Mouse (Mus musculus) hindbrain, embryonic 15.5 days (tissue): ENCODE results near the gene Gm28048. TPM values are rescaled to one million over a fixed set of nuclear protein-coding genes. Genes with fewer than 3 reads are reported as not detected.
A peak's percentile ranks its signal among the peaks of the same experiment; 100 is the strongest.

ENCODE experiments used
- ATAC-seq: fragments of 200-750 bp; cut with Nextera tagmentation; 2 replicates; pipeline ENCODE4 v1.8.0; 2017; ENCODE audit warnings: low read depth, moderate number of reproducible peaks, moderate TSS enrichment; ENCODE audit not compliant: low FRiP score
- H3K27ac ChIP-seq: fragments of 300-500 bp; sonication (generic); replicated peaks from 2 replicates; pipeline ENCODE4 v1.5.1; 2015; ENCODE audit warnings: mild to moderate bottlenecking, inconsistent platforms
- H3K27me3 ChIP-seq: fragments of 300-500 bp; sonication (generic); 2 replicates; pipeline ENCODE4 v1.6.1; 2015; ENCODE audit warnings: control low read depth, inconsistent platforms
- H3K36me3 ChIP-seq: fragments of 300-500 bp; sonication (generic); 2 replicates; pipeline ENCODE4 v1.6.1; 2015; ENCODE audit warnings: control low read depth, inconsistent platforms
- H3K4me1 ChIP-seq: fragments of 300-500 bp; sonication (generic); replicated peaks from 2 replicates; pipeline ENCODE4 v1.6.1; 2015; ENCODE audit warnings: control low read depth, inconsistent platforms
- H3K4me2 ChIP-seq: fragments of 300-500 bp; sonication (generic); 2 replicates; pipeline ENCODE4 v1.6.1; 2015; ENCODE audit warnings: moderate library complexity, mild to moderate bottlenecking, inconsistent platforms
- H3K4me3 ChIP-seq: fragments of 300-500 bp; sonication (generic); 2 replicates; pipeline ENCODE4 v1.5.1; 2015; ENCODE audit warnings: mild to moderate bottlenecking, inconsistent platforms
- H3K9ac ChIP-seq: fragments of 300-500 bp; sonication (generic); 2 replicates; pipeline ENCODE4 v1.6.1; 2015; ENCODE audit warnings: inconsistent platforms
- H3K9me3 ChIP-seq: fragments of 300-500 bp; sonication (generic); 2 replicates; pipeline ENCODE4 v1.6.1; 2016; ENCODE audit warnings: control low read depth, inconsistent platforms
- WGBS: fragments of 180-500 bp; shearing (Covaris S2); methylation state at CpG from one replicate; pipeline ENCODE4 v1.1.7; 2015; 5-methylcytosine and 5-hydroxymethylcytosine counted together
- polyA plus RNA-seq: library from polyadenylated mRNA; unstranded; fragments of >200 nt; fragmentation: Nextera tagmentation; extraction: Ambion mirVana; gene quantifications from 2 replicates; pipeline ENCODE4 v1.2.1, GENCODE M21; 2015

The Gm28048 gene
- polyA plus RNA-seq, 1 experiment from 2014 or later: 3.9 TPM

DNA sequence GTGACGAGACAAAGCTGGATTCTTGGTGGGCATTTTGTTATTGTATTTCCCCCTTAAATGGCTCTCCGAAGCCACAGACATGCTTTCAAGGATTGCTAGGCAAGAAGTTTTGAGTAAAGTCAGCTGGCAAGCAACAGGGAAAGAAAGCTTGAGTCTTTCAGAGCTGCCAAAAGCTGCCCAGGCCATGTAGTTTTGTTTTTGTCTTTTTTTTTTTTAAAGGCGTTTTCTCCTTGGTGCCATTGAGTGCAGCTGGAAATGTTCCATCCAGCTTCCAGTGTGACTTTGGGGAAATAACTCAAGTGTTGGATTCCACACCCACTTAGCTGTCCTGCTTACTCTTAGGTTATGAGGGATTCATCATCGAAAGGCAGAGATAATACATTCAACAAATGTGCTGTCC is 120.6 kb downstream of the Gm28048 start:
- no peak for ATAC-seq

DNA sequence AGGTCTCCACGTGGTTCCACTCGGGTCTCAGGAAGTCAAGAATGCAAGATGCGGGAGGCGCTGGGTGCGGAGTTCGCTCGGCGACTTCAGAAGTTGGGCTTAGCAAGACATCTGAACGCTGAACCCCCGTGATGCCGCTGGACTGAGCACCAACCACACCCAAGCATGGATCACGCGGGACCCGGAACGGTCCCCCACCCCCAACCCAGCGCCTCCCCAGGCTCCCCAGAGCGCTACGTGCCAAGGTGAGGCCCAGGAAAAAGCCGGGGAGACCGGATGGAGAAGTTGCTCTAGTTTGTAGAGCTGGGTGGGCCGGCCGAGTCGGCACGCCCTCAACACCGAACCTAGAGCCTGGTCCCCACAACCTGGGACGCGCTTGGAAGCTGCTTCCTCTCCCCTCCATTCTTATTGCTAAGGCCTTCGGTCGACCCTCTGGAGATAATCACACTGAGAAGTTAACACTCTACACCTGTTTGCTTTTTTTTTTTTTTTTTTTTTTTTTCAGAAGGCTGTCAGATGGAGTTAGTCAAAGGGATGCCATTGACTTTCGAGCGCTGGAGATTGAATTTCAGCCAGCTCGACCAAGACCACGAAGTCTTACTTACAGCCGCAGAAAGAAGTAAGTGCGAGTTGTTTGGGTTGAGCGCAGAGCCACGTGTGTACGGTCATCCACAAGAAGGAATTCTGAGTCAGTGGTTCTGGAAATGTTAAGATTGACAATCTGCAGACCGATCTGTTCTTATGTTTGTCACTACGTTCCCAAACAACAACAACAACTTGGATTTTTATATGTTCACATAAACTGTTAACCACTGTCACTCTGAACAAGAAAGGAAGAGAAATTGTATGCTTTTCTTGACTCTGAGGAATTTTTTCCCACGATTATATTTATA is 121.3 kb downstream of the Gm28048 start, which contains the start of gene B3gnt2:
Gene B3gnt2, minus strand, starts transcription at position 627 of the 893 bp plus-strand sequence.
- peak within 1 kb of the TSS; percentile 34; the same call in 1 of the 2 replicates for H3K27ac ChIP-seq
- peak; percentile 29; the same call in 1 of the 2 replicates for ATAC-seq
- peak within 1 kb of the TSS; percentile 100 for H3K4me2 ChIP-seq
- H3K4me1 ChIP-seq: peaks cover 25% of the 10 kb centered on the region
- H3K36me3 ChIP-seq: no peaks in the 10 kb centered on the region
- H3K27me3 ChIP-seq: peaks cover 61% of the 10 kb centered on the region
- 6% methylated on average over 41 of the region's 41 CpGs for WGBS
- no peaks in the 10 kb centered on the region for H3K9me3 ChIP-seq
- peak within 1 kb of the TSS; percentile 83 for H3K4me3 ChIP-seq
- H3K9ac ChIP-seq: peak within 1 kb of the TSS; percentile 60

More for the DNA sequence above, 120.6 kb downstream of the Gm28048 start:
- H3K4me1 ChIP-seq: peaks cover 25% of the 10 kb centered on the region
- H3K9me3 ChIP-seq: no peaks in the 10 kb centered on the region
- H3K9ac ChIP-seq: no peak overlapping the region
- peak overlapping the region; percentile 100; the same call in 1 of the 2 replicates for H3K4me2 ChIP-seq
- WGBS: 61% methylated on average over 4 of the region's 4 CpGs
- peaks cover 56% of the 10 kb centered on the region for H3K27me3 ChIP-seq
- no peaks in the 10 kb centered on the region for H3K36me3 ChIP-seq
- no peak overlapping the region for H3K4me3 ChIP-seq
- no peak overlapping the region for H3K27ac ChIP-seq

DNA sequence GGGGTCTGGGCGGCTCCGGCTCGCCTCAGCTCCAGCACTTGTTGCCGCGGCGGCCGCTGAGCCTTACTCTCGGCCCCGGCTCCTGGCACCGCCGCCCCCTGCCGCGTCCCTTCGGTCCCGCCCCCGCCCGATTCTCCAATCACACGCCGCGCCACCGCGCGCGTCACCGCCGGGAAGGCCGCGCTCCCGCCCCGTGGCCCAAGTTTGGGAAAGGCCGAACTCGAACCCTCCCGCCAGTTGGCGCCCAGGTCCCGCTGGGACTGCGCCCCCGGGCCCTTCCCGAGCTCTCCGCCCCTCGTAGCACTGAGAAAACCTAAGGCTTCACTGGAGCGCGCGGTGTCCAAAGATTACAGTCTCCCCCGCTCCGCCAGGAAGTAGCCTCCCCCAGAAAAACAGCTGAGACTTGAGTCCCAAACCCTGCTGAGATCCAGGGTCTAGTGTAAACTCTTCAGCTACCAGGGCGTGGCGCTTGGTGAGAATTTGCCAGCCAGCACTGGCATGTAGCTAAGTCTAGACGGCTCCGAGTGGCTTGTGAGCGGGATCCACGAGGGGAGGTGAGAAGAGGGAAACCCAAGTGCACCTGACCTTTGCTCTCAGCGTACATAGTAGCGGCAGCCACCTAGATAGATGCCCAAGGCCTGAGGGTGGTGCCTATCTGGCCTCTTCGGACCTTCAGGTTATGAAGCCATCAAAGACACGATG is 122.1 kb downstream of the Gm28048 start:
- H3K4me1 ChIP-seq: peaks cover 25% of the 10 kb centered on the region
- H3K27ac ChIP-seq: peak overlapping the region; percentile 34; the same call in 1 of the 2 replicates

DNA sequence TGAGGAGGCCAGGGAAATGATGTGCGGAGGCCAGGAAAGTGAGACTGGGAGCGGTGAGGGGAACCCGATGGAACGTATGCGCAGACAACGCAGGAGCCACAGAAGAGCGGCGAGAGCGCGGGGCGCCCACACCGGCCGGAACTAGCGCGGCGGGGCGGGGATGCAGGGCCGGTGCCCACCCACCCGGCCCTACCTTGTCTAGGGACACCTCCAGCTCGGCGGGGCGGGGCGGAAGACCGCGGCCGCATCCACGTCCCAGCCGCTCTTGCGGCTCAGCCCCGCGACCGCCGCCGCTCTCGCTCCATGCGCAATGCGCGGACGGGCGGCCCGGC is 122.6 kb downstream of the Gm28048 start:
- peak overlapping the region; percentile 83 for H3K4me3 ChIP-seq
- peak; percentile 80 for ATAC-seq
- under 1% methylated on average over 36 of the region's 41 CpGs for WGBS
- peaks cover 61% of the 10 kb centered on the region for H3K27me3 ChIP-seq
- peak overlapping the region; percentile 60 for H3K9ac ChIP-seq
- H3K36me3 ChIP-seq: no peaks in the 10 kb centered on the region
- no peaks in the 10 kb centered on the region for H3K9me3 ChIP-seq
- H3K4me2 ChIP-seq: peak overlapping the region; percentile 100
- peaks cover 23% of the 10 kb centered on the region for H3K4me1 ChIP-seq
- no peak overlapping the region for H3K27ac ChIP-seq

More for the DNA sequence above, 122.1 kb downstream of the Gm28048 start:
- Histone ChIP-seq H3K36me3 (no peaks in the 10 kb centered on the region), H3K9ac (peak overlapping the region; percentile 60), H3K9me3 (no peaks in the 10 kb centered on the region), H3K4me2 (peak overlapping the region; percentile 100), H3K27me3 (peaks cover 63% of the 10 kb centered on the region), H3K4me3 (peak overlapping the region; percentile 83)
- peak; percentile 91 for ATAC-seq
- under 1% methylated on average over 36 of the region's 55 CpGs for WGBS

DNA sequence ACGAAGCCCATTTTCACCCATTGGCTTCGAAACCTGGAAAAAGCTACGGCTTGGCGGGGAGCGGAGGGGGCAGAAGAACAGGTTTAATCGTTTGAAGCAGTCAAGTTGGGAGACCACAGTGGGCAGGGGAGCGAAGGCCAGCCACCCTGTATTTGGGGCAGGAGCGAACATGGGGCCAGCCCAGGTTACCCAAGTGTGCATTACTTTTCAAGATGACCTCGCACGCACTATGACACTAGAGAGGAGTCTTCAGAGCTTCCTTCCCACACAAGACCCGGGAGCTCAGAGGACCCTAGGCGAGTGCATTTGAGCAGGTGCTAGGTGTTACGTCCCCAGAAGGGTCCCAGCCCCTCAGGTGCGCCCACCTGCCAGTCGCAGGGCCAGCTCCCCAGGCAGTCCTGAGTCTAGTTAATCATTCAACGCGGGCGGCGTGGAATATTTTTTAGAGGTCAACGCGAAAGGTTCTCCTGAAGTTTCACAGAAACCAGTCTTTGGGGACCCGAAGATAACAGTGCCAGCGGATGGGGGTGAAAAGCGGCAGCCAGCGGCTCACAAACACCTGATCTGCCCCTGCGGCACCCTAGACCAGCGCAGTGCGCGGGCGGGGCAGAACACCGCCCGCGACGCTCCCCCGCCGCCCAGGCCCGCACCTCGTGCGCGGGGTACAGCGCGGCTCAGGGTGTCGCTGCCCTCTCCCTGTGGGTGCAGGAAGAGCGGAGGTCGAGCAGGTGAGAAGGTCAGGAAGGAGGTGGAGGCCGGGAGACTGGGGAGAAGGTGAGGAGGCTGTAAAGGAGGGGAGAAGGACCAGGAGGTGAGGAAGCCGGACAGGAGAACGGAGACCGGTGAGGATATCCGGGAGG is 123.2 kb downstream of the Gm28048 start:
- no peaks in the 10 kb centered on the region for H3K36me3 ChIP-seq
- H3K27ac ChIP-seq: no peak overlapping the region
- H3K9ac ChIP-seq: peak overlapping the region; percentile 60
- 3% methylated on average over 50 of the region's 50 CpGs for WGBS
- H3K9me3 ChIP-seq: no peaks in the 10 kb centered on the region
- peaks cover 21% of the 10 kb centered on the region for H3K4me1 ChIP-seq
- H3K4me2 ChIP-seq: peak overlapping the region; percentile 100
- ATAC-seq: 0 out of 2 replicates have a peak, but pooled peaks have one; percentile 24
- H3K27me3 ChIP-seq: peaks cover 60% of the 10 kb centered on the region
- H3K4me3 ChIP-seq: peak overlapping the region; percentile 83

DNA sequence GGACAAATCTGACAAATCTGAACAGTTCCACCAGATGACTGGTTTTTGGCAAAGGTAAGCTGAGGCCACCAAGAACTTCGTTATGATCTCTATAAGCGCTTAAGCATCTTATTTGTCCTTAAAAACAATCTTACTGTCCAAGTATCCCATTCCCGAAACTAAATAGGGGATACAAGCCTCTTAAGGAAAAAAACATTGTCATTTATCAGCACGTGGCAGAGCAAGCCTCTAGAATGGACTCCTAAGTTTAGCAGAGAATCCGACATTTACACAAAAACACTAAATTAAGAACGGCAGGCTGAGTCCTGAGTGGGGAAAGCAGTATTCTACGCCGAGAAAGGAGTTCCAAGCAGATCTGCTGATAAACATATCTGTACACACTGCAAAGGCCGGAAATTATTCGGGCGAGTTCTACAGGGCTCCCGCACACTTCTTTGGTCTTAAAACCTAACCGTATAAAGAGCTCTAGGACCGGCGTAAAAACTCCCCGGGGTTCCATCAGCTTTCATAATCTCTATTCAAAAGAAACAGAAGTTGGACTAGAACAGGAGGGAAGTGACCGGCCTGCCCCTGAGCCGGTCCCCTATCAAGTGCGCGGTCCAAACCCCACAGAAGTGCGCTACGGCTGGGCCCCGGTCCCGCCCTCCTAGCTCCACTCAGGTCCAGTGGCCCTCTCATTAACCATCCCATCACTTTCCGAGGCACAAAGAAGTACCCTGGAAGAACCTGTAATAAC is 124.0 kb downstream of the Gm28048 start:
- ATAC-seq: no peak
- WGBS: 20% methylated on average over 25 of the region's 25 CpGs

DNA sequence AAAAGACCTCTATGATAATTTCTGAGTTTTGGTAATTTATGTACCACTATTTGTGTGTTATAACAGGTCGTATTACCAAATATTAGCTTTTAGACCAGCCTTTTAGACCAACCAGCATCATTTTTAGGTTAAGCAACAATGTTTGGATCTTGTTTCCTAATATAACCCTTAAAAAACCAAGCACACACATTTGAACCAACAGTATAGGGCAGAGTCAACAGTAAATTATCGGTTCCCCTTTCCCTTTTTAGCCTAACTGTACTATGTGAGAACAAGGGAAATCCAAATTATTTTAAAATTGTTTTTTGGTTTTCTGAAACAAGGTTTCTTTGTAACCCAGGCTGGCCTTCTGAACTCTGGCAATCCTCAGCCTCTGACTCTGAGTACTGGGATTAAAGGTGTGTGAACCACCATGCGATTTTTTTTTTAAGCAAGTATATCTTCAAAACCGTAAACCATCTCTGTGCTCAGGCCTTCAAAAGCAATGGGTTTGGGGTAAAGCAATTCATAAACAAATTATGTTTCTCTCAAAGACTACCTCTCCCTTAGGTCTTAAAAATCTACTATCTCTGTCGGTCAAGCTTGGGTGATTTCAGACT is 124.7 kb downstream of the Gm28048 start:
- Histone ChIP-seq H3K36me3 (no peaks in the 10 kb centered on the region), H3K4me2 (peak overlapping the region; percentile 100), H3K27me3 (peaks cover 53% of the 10 kb centered on the region), H3K27ac (no peak overlapping the region), H3K4me3 (no peak overlapping the region), H3K9ac (no peak overlapping the region), H3K4me1 (peaks cover 21% of the 10 kb centered on the region), H3K9me3 (no peaks in the 10 kb centered on the region)
- no peak for ATAC-seq
- WGBS: 82% methylated on average over 5 of the region's 5 CpGs

More for the DNA sequence above, 124.0 kb downstream of the Gm28048 start:
- no peaks in the 10 kb centered on the region for H3K9me3 ChIP-seq
- H3K27ac ChIP-seq: no peak overlapping the region
- H3K27me3 ChIP-seq: peaks cover 57% of the 10 kb centered on the region
- peaks cover 21% of the 10 kb centered on the region for H3K4me1 ChIP-seq
- peak overlapping the region; percentile 60; the same call in 1 of the 2 replicates for H3K9ac ChIP-seq
- peak overlapping the region; percentile 83 for H3K4me3 ChIP-seq
- no peaks in the 10 kb centered on the region for H3K36me3 ChIP-seq
- H3K4me2 ChIP-seq: peak overlapping the region; percentile 100

DNA sequence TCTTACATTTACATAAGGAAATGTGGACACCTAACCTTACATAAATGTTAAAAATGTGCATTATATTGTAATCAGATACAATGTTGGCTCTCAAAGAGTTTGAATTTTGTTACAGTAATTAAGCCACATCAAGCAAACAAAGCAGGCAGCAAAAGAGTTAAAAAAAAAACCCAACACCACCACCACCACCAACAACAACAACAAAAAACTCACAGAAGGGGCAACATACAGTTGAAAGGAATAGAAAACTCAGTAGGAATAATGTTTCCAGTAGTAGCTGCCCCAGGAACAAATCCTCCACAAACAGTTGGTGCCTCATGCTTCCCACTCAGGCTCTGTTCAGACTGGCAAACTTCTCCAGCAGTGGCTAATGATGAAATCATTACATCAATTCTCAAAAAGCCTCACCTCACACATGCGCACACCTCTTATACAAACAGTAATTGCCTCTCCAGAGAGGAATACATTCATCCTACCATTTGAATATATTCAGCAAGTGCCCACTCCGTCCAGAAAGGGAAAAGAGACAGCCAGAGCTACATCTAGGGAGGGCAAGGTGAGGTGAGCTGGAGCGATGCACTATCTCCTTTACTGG is 125.4 kb downstream of the Gm28048 start:
- Histone ChIP-seq H3K27me3 (peaks cover 47% of the 10 kb centered on the region), H3K36me3 (no peaks in the 10 kb centered on the region), H3K9me3 (no peaks in the 10 kb centered on the region), H3K27ac (no peak overlapping the region), H3K4me2 (no peak overlapping the region), H3K9ac (no peak overlapping the region), H3K4me3 (no peak overlapping the region), H3K4me1 (peaks cover 21% of the 10 kb centered on the region)
- 82% methylated on average over 3 of the region's 3 CpGs for WGBS
- no peak for ATAC-seq

DNA sequence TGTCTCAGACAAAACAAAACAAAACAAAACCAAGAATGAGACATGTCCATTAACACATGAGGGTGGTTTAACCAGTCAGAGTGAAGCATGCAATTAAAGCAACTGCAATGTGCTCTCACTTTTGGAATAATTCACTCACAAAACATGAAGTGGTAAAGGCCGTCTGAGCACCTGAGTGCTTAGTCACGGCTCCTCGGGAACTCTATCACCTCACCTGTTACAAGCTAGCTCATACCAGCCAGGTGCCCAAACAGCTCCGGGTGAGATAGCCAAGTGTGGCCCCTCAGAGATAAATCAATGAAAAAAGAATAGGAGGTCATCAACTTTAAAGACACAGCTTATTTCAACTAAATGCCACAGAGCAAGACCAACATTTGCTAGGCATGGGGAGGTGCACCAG is 127.3 kb downstream of the Gm28048 start:
- H3K36me3 ChIP-seq: no peaks in the 10 kb centered on the region
- no peak overlapping the region for H3K4me2 ChIP-seq
- no peak overlapping the region for H3K9ac ChIP-seq
- WGBS: 87% methylated on average over 4 of the region's 4 CpGs
- peaks cover 29% of the 10 kb centered on the region for H3K27me3 ChIP-seq
- no peaks in the 10 kb centered on the region for H3K9me3 ChIP-seq
- H3K27ac ChIP-seq: no peak overlapping the region
- no peak for ATAC-seq
- no peak overlapping the region for H3K4me3 ChIP-seq
- H3K4me1 ChIP-seq: peaks cover 12% of the 10 kb centered on the region

DNA sequence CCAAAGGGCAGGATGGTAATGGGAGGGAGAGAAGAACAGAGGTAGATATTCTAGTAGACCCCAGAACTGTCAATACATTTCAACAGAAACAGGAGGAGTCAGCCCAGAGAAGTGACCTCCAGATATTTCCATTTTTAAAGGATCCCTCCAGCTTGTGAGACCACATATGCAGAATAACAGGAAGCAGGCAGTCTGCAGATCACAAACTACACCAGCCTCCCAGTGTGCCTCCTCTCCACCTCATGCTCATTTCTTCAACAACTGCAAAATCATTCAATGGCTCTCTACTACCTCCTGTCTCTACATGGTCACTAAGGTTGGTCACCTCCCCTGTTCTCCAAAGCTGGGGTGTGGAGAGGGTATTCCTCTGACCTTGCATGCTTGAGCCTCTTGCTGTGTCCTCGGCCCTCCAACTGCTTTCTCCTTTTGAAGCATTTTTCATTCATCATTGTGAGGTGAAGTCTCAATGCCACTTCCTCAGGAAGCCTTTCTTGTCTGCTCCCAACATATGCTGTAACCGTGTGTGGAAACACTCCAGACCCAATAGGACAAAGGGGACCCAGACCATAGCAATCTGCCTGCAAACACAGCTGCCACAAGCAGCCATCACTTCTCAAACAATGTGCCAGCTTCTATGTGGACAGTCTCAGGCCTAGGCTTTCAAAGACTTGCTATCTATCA is 128.3 kb downstream of the Gm28048 start:
- no peak overlapping the region for H3K4me3 ChIP-seq
- H3K27ac ChIP-seq: no peak overlapping the region
- no peaks in the 10 kb centered on the region for H3K36me3 ChIP-seq
- peaks cover 25% of the 10 kb centered on the region for H3K27me3 ChIP-seq
- no peak overlapping the region for H3K9ac ChIP-seq
- no peak for ATAC-seq
- H3K9me3 ChIP-seq: no peaks in the 10 kb centered on the region
- 36% methylated on average over 2 of the region's 2 CpGs for WGBS
- H3K4me1 ChIP-seq: peaks cover 6% of the 10 kb centered on the region
- H3K4me2 ChIP-seq: no peak overlapping the region
